Mouse (Mus musculus) G1E-ER4 (cell line): ENCODE results near the gene Fhad1. TPM values are rescaled to one million over a fixed set of nuclear protein-coding genes. Genes with fewer than 3 reads are reported as not detected.

ENCODE experiments used
- GATA1 ChIP-seq: IDR thresholded peaks from one replicate; pipeline ENCODE4 v1.8.0; 2012; ENCODE audit warnings: low read length, inconsistent platforms
- polyA plus RNA-seq: library from polyadenylated mRNA; stranded (reverse); fragments of >175 nt; gene quantifications from 2 replicates; pipeline ENCODE4 v1.2.3, GENCODE M21; 2012

The Fhad1 gene
- polyA plus RNA-seq, 1 experiment, result not detected

DNA sequence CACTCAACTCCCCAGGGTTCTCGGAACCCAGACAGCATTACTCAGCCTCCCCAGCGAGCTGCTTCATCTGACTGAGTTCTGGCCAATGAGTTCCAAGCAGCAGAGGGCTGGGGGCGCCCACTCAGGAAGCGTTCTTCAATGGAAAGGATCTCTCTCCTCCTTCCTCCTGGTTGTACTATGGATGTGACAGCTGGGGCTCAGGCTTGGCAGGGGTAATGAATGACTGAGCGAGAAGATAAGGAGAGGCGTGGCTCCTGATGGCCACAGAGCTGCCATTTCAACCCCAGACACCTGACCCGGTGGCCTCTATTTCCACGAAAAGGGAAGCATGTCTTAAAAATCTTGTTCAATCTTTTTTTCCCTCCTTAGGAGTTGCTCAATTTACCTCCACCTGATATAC, 33.5 kb upstream of the Fhad1 start:
- TF ChIP-seq GATA1, result no peak

DNA sequence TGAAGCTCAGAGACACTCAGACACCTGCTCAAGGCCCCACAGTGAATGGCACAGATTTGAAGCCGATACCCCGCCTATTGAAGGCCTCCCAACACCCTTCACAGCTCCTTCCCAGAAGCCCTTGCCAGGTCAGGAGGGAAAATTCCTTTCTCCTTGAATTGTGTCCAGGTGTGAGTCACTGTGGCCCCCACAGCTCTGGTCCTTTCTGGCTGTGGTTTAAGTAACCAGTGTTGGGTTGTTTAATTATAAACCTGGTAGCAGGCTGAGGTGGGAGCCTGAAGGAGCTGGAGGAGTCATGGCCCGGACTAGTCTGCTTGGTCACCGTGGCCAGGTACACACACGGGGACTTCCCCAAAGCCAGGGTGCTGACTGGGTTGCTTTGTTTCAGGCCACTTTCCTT, 32.1 kb upstream of the Fhad1 start:
- no peak for TF ChIP-seq GATA1

DNA sequence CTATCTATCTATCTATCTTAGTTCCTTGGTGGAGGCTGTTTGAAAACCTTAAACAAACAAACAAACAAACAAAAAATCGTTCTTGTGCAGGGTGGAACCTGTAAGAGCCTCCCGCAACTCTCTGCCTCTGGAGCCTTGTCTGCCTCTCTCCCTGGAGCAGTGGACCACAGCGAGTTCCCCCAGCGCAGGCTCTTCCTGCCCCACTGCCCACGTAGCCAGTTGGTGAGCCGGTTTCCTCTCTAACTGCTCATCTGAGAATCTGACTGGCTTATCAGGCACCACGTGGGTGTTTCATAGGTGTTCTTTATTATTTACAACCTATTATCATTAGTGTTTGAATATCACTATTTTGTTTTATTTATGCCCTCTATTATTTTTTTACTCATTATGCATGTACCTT, 31.6 kb upstream of the Fhad1 start:
- no peak for TF ChIP-seq GATA1

DNA sequence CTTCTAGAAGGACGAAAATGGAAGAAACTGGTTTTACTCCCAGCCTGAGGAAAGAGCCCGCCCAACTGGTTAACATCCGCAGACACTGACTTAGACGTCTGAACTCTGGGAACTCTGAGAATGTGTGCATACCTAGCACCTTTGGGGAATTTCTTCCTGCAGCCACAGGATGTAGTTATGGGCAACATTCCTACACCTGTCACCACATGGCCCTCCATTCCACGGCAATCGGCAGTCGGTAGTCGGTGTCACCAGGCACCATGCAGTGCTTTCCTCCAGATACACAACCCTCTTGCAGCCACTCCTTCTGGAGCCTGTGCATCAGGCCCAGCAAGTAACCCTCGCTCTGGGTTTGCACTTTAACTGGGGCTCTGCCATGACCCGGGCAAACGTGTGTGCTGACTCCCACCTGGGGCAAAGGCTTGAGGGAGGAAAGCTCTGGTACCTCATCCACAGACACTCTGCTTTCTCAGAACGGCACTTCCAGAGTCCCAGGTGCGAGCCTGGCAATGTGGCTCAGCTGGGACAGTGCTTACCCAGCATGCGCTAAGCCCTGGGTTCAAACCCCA, 30.8 kb upstream of the Fhad1 start:
- TF ChIP-seq GATA1, result no peak

DNA sequence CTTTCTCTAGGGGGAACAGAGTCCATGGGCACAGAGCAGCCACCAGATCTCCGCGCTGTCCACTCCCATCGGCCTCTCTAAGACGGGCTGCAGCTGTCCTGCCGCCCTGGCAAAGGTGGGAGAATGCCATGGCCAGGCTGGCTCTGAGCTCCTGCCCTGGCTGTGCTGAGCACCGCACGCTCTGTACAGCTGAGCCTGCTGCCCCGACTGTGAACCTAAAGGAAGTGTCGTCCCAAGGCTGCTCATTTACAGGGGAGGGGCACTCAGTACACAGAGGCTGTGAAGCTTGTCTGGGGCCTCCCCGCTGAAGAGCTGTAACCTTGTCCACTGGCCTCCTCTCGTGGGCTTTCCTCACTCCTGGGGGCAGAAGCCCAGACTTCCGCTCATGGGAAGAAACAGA, 29.6 kb upstream of the Fhad1 start:
- TF ChIP-seq GATA1, result no peak

DNA sequence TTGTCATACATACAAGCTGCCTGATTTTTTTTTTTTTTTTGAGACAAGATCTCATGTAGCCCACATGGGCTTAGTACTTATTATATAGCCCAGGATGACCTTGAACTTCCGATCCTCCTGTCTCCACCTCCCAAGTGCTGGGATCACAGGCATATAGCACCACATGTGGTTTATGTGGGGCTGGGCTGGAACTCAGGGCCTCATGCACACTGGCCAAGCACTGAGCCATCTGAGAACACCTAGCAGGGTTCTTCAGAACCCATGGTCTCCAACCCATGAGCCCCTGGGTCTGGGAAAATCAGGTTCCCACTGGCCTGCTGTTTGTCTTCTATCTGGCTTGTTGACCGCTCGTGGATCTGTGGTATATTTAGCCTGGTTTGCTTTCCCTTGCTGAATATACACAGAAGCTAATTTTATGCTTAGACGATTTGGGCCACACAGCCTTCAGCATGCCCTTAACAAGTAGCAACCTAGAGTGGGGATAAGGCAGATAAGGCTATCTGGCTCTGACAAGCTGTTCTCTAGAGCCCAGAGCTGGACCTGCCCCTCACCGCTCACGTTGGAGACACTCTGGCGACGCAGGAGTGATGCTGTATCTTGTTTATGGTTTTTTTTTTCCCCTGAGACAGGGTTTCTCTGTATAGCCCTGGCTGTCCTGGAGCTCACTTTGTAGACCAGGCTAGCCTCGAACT, 24.9 kb upstream of the Fhad1 start:
- TF ChIP-seq GATA1, result no peak

DNA sequence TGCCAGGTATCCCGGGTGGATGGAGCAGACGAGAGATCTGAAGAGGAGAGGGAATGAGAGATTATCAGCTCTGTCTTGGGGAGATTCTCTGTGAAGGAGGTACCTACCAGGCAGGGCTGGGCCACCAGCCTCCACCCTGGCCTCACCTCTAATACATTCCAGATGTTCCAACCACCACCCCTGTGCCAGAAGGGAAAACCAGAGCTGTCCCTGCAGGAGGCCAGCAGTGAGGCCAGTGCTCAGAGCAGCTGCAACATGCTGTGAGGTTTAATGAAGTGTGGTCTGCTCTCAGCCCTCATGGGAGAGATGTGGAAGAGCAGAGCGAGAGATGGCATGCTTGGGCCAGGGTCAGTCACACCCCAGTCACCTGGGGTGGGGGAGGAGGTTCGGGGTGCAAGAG, 23.0 kb upstream of the Fhad1 start:
- TF ChIP-seq GATA1, result no peak

DNA sequence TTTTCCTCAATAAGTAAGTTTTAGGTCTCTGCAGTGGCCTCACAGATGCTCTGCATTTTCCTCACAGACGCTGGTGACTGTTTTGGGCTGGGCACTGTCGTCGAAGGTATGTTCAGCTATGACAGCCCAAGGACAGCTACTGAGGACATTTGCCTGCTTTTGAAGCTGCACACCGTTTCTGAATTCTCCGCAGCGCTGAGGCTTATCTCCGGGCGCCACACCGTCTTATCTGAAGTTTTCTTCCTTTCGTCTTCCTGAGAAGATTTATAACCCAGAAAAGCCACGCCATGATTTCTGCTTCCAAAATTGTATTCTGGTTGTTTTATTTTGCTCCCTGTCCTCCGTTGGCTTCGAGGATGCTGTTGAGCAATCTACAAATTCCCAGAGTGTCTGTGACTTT, 13.7 kb upstream of the Fhad1 start:
- TF ChIP-seq GATA1, result no peak

DNA sequence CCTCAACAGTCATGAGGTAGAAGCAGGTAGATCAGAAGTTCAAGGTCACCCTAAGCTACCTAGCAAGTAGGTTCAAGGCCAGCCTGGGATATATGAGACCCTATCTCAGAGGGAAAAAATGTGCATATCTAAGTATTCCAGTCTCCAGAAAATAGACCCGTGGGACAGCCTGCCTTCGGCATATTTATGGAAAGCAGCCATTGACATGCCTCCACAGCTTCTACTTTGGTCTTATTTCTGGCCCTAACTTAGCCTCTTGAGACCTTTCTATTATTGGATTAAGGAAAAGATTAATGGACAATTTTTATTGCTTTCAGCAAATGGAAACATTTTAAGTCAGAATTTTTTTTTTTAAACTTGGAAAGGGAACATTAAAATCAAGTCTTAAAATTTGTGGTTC, 12.1 kb upstream of the Fhad1 start:
- TF ChIP-seq GATA1, result no peak

DNA sequence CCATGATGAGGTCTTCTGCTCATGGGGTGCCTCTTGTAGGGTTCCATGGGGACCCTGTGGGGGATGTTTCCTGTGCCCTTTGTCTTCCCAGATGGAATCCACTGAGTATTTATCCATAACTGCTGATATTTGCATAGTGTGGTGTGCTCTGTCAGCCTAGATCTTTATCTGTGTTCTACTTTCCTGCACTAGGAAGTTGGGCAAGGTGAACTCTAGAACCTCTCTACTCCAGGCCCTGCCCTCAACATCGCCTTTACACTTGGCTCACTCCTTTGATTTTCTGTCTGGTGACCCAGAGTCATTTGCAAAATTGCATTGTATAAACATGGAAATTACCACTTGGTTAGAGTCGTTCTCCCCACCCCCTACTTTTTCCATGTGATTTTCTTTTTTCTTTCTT, 9.7 kb upstream of the Fhad1 start:
- no peak for TF ChIP-seq GATA1

DNA sequence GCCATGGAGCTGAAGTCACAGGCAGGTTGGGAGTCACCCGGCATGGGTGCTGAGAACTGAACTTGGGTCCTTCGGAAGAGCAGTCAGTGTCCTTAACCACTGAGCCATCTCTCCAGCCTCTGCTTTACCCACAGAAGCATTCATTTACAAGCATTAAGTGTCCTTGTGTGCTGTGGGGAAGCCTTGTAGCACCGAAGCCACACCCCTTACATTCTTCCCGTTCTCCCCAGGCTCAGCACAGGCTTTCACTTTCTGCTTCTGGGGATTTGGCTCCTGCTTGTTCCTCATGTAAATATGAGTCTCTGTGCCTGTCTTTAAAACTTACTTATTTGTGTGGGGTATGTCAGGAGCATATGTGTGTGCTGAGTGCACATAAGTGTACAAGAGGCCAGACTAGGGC, 8.3 kb upstream of the Fhad1 start:
- TF ChIP-seq GATA1, result no peak

DNA sequence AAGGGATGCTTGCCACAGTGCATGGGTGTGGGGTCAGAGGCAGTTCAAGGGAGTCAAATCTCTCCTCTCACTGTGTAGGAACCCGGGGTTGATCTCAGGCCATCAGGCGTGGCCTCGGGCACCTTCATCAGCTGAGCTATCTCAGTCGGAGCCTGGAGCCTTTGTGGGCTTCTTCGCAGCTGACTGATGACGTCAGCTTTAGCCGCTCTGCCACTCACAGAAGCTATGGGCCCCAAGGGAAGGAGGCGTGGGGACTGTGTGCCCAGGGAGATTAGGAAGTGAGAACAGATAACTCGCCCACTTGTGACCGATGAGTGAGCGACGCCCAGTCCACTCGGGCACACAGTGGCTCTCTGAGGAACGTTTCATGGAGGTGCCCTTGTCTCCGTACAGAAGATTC, 2.8 kb upstream of the Fhad1 start:
- TF ChIP-seq GATA1, result no peak

DNA sequence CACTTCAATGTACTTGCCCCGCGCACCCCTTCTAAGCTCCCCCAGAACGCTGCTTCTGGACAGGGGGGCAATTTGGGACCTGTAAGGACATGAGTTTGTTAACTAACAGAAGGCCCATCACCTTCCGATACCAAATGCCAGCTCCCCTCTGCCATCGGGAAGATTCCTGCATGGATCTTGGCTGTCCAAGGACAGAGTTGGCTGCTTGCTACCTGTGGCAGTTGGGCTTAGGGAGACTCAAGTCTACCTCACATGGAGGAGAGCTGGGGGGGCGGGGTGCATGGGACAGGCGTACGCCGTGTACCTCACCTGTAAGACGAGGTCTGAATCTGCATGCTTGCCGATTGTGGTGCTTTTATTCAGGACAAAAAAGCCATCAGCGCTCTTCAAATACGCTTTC, 3.6 kb downstream of the Fhad1 start:
- no peak for TF ChIP-seq GATA1

DNA sequence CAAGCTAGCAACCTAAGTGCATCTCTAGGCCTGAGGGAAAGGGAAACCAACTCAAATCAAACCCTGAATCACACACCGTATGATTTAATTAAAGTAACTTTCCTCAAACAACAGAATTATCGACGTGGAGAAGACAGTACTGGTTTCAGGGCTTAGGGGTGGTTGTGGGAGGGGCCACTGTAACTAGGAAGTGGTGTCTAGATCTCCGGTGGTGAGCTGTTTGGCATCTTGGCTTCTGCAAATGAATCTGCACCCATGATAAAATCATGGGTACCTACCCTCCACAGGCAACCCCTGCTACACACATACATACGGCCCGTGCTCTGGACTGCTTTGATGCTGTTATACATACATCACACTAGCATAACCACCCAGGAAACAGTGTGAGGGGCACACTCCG, 4.4 kb downstream of the Fhad1 start:
- no peak for TF ChIP-seq GATA1

DNA sequence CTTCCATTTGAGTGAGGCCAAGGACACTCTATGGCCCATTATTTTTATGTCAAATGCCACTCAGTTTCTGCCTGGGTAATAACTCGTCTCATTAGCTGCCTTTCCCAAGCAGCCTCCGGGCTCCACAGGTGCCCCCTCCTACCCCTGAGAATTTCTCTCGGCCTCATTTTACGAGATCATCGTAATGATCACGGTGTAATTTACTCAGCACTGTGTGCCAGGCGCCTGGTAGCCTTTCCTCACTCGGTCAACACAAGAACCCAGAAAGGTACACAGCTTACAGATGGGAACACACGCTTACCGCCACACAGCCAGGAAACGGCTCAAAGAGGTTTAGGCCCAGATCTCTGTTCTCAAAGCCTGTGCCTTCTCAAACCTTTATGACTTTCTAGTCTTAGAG, 6.7 kb downstream of the Fhad1 start:
- TF ChIP-seq GATA1, result no peak

DNA sequence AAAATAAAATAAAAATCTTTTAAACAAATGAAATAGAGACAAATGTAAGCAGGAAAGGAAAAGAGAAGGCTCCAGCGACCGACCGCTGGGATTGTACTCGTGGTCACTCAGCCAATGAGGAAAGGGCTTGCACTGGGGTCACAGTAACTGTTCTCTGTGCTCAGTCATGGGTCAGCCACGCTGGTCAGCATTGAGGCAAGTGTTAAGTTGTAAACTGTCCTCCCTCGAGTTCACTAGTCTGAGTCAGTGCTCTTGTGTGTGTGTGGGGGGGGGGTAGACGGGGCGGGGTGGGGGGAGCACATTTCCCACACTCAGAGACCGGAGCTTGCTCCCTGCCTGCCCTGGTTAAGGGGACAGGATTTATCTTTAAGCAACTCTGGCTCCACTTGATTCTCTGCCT, 14.3 kb downstream of the Fhad1 start:
- no peak for TF ChIP-seq GATA1

DNA sequence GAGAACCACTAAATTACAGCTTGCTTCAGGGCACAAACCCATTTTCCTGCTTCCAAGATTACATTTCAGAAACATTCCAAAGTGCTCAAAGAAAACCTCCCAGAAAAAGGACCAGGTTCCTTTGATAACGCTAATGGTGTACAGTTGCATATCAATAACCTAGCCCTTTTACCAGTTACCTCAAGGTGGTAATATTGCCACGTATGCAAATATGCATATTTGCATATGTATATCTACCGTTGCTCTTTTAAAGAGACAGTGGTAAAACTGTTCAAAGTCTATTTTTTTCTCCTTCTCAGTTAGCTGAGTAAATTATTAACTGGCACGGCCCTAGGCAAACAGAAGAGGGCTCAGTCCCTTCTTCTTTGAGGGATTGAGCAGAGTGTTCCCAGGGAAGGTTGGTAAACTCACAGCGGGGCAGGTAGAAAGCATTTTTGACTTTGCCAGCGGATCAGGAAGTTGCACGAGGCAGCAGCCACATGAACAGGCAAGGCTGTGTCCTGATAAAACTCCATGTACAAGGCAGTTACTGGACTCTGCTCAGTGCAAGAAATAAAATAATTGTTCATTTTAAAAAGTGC, 15.3 kb downstream of the Fhad1 start:
- no peak for TF ChIP-seq GATA1

DNA sequence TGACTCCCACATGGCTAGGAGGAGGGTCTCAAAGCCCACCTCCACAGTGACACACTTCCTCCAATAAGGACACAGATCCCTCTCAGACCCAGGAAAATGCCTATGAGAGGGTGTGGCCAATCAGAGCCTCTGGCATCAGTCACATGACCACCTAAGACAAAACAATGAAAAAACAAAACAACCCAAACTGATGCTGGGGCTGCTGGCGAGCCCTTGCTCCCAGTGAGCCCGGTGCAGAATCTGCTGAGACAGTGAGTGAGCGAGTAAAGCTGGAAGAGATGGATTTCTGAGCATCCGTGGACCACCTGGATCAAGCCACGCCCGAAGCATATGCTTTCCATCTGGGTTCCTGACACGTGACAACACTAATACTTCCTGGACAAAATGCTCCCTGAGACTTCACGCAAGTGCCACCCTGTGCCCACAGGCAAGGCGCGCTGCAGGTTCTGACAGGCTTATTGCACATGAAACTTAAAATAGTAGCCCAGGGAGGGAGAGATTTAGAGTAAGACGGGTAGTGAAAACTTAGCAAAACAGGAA, 16.5 kb downstream of the Fhad1 start:
- no peak for TF ChIP-seq GATA1
